Mouse (Mus musculus) mature B cell (primary cell): ENCODE measurements around the gene Ociad2.
"Not testable (repeated sequence)": the region's sequence is repeated elsewhere in the genome, so short reads cannot be mapped to it uniquely, and the experiment has no call there.

ENCODE experiments used
- in situ Hi-C: fragments of 300-500 bp; cut with MboI; formaldehyde crosslinking; loops from 2 replicates; pipeline ENCODE4 v1.14.3; 2019

Gene Ociad2

GRCm38 (mm10) chr5:73353978-73354377 lies 13.2 kb upstream of the Ociad2 start:
- in situ Hi-C loops = no loop called here

GRCm38 (mm10) chr5:73353519-73353918 lies 12.7 kb upstream of the Ociad2 start:
- in situ Hi-C loops = no loop called here

- in situ Hi-C loops = no loop called here
Observed at GRCm38 (mm10) chr5:73351796-73352195, 11.0 kb upstream of the Ociad2 start.

GRCm38 (mm10) chr5:73349514-73349913 lies 8.7 kb upstream of the Ociad2 start:
- in situ Hi-C loops = no loop called here

GRCm38 (mm10) chr5:73345254-73345653 lies 4.4 kb upstream of the Ociad2 start:
- in situ Hi-C loops = no loop called here

- in situ Hi-C loops = no loop called here
Observed at GRCm38 (mm10) chr5:73344310-73344709, 3.5 kb upstream of the Ociad2 start.

GRCm38 (mm10) chr5:73342701-73343355 lies 2.0 kb upstream of the Ociad2 start:
- in situ Hi-C loops = no loop called here

- in situ Hi-C loops = no loop called here
Observed at GRCm38 (mm10) chr5:73339779-73340722, 777 bp downstream of the Ociad2 start.

GRCm38 (mm10) chr5:73338832-73339163 lies 2.0 kb downstream of the Ociad2 start:
- in situ Hi-C loops = no loop called here

- in situ Hi-C loops = no loop called here
Observed at GRCm38 (mm10) chr5:73337961-73338831, 2.6 kb downstream of the Ociad2 start.

GRCm38 (mm10) chr5:73336448-73336847 lies 4.4 kb downstream of the Ociad2 start:
- in situ Hi-C loops = no loop called here

- in situ Hi-C loops = no loop called here
Observed at GRCm38 (mm10) chr5:73331002-73331401, 9.8 kb downstream of the Ociad2 start.

GRCm38 (mm10) chr5:73324526-73325170 lies 16.2 kb downstream of the Ociad2 start:
- in situ Hi-C loops = no loop called here

- in situ Hi-C loops = no loop called here
Observed at GRCm38 (mm10) chr5:73323602-73324001, 17.2 kb downstream of the Ociad2 start.

GRCm38 (mm10) chr5:73322684-73323083 lies 18.1 kb downstream of the Ociad2 start:
- in situ Hi-C loops = not testable (repeated sequence)

GRCm38 (mm10) chr5:73319306-73319705 lies 21.5 kb downstream of the Ociad2 start:
- in situ Hi-C loops = no loop called here

GRCm38 (mm10) chr5:73314654-73315053 lies 26.2 kb downstream of the Ociad2 start:
- in situ Hi-C loops = no loop called here

GRCm38 (mm10) chr5:73313591-73313990 lies 27.2 kb downstream of the Ociad2 start:
- in situ Hi-C loops = no loop called here

- in situ Hi-C loops = no loop called here
Observed at GRCm38 (mm10) chr5:73311458-73311857, 29.4 kb downstream of the Ociad2 start.

- in situ Hi-C loops = no loop called here
Observed at GRCm38 (mm10) chr5:73310401-73310800, 30.4 kb downstream of the Ociad2 start.

GRCm38 (mm10) chr5:73309496-73309895 lies 31.3 kb downstream of the Ociad2 start:
- in situ Hi-C loops = no loop called here

- in situ Hi-C loops = no loop called here
Observed at GRCm38 (mm10) chr5:73307297-73307696, 33.5 kb downstream of the Ociad2 start.
